Mouse (Mus musculus) stomach, postnatal 0 days (tissue): ENCODE measurements around the gene Pmpcb.

ENCODE experiments used
- CTCF ChIP-seq: IDR thresholded peaks from 2 replicates; pipeline ENCODE4 v1.5.1; 2016; ENCODE audit warnings: antibody characterized with exemption, low read depth, mild to moderate bottlenecking, moderate library complexity
- EP300 ChIP-seq: optimal IDR thresholded peaks from 2 replicates; pipeline ENCODE3; 2016; ENCODE audit warnings: antibody characterized with exemption

DNA sequence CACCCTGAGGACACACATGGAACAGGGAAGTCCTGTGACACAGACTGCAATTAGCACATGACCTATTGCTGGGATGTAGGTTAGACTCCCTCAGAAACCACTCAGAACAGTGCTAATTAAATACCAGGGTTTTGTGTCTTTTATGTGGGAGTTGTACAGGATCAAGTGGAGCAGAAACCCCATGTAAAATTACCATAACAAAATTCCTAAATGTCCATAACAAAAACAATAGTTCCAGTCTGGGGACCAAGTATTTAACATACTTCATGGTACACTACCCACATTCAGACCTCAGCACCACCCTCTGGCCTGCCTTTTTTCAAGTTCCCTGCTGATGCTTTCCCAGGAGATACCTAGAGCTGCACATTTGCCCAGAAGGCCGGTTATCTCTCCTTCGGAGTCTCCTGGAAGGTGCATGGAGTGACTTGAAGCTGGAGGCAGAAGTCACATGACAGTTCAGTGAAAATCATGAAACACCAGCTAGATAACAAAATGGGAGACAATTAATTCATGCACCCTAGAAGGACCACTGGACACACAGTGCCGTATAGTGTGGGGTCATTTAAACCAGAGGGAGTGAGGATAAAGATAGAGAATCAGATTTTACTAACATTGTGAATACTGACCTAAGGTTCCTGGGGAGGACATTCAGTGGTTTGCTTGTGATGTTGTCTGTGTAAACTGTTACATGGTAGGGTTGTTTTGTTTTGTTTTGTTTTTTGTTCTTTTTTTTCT is 4.6 kb upstream of the Pmpcb start:
- TF ChIP-seq CTCF (no peak), EP300 (no peak)
